Comparison of ENCODE assay signal across 7 mouse cellular contexts in the genomic region with DNA sequence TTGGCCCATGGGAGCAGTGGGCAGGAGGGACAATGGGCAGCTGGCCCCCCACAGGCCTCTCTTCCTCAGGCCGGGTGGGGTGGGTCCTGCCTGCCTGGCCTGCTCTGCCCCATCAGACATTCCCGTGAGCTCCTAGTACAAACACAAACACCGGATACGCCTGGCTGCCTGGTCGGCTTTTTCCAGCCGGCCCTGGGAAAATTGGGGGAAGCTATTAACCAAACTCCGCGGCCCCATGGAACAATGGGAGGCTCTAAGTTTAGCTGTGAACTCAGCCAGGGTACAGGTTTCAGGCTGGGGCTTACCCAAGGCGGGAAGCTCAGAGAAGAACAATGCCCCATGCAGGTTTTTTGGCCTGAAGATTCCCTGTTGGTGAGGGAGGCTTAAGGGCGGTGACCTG. TPM values are rescaled to one million over a fixed set of nuclear protein-coding genes. Genes with fewer than 3 reads are reported as not detected.
DNase-seq lines count a peak whose midpoint lies in the region; ATAC-seq and TF ChIP-seq lines count a peak whose summit lies in the region.

No protein-coding gene starts in this region.

- H3K27ac ChIP-seq in forebrain, postnatal 0 days (ENCODE audit: low read depth, low read length), result 0 out of 2 replicates have a peak overlapping the region, but pooled peaks have one; percentile 29
- H3K27ac ChIP-seq in intestine, embryonic 15.5 days, result 0 out of 2 replicates have a peak overlapping the region, but pooled peaks have one; percentile 22

- no peak for ATAC-seq in forebrain, postnatal 0 days
- ATAC-seq in intestine, embryonic 15.5 days, result no peak

- WGBS in forebrain, postnatal 0 days, result 22% methylated on average over 10 of the region's 10 CpGs
- WGBS in intestine, embryonic 15.5 days, result 30% methylated on average over 10 of the region's 10 CpGs

- intact Hi-C loops in left cerebral cortex, postnatal 14 days (cut with DNase I), result loop anchor here (10.0 kb wide), 1 partner anchor 298 kb away; a partner anchor contains a TSS

- DNase-seq in embryo, embryonic 9.5 days (ENCODE audit: extremely low spot score), result peak; percentile 49
- no peak for DNase-seq in forebrain, postnatal 0 days
- DNase-seq in lung, postnatal 10 days, result peak; percentile 78
- DNase-seq in spleen, postnatal 14 days (ENCODE audit: low spot score in 2 of 2), result no peak
- DNase-seq in left cerebral cortex, postnatal 14 days (ENCODE audit: low spot score in 2 of 2), result no peak
- DNase-seq in layer of hippocampus, adult 18-20 months (ENCODE audit: low spot score in 2 of 2), result no peak

- no peak overlapping the region for H3K9ac ChIP-seq in forebrain, postnatal 0 days
- H3K9ac ChIP-seq in intestine, embryonic 15.5 days, result no peak overlapping the region

- no peaks in the 10 kb centered on the region for H3K36me3 ChIP-seq in forebrain, postnatal 0 days (ENCODE audit: insufficient read depth)
- no peaks in the 10 kb centered on the region for H3K36me3 ChIP-seq in intestine, embryonic 15.5 days

- no peaks in the 10 kb centered on the region for H3K27me3 ChIP-seq in forebrain, postnatal 0 days (ENCODE audit: insufficient read depth, low read length)
- no peaks in the 10 kb centered on the region; the same call in 1 of the 2 replicates for H3K27me3 ChIP-seq in intestine, embryonic 15.5 days (replicated peaks)

- no peak for TF ChIP-seq CTCF in forebrain, postnatal 0 days (IDR thresholded peaks at IDR 0.05; ENCODE audit: low read depth)

- H3K4me1 ChIP-seq in forebrain, postnatal 0 days (ENCODE audit: insufficient read depth), result no peaks in the 10 kb centered on the region; the same call in 1 of the 2 replicates
- H3K4me1 ChIP-seq in intestine, embryonic 15.5 days (replicated peaks), result peaks cover 15% of the 10 kb centered on the region

- no peak overlapping the region for H3K4me2 ChIP-seq in forebrain, postnatal 0 days (ENCODE audit: low read depth)
- no peak overlapping the region for H3K4me2 ChIP-seq in intestine, embryonic 15.5 days (replicated peaks)

- H3K4me3 ChIP-seq in forebrain, postnatal 0 days (ENCODE audit: low read depth, low read length), result no peak overlapping the region
- no peak overlapping the region for H3K4me3 ChIP-seq in intestine, embryonic 15.5 days (replicated peaks)

- no peaks in the 10 kb centered on the region for H3K9me3 ChIP-seq in forebrain, postnatal 0 days (ENCODE audit: low read length)
- no peaks in the 10 kb centered on the region for H3K9me3 ChIP-seq in intestine, embryonic 15.5 days

RNA-seq across cellular contexts. Expression of a gene that starts 0.7 kb away (rescaled TPM):
- 0.54 and 0.90 TPM in 2 replicates for total RNA-seq in forebrain, postnatal 0 days (2014; rRNA removed)
- not detected in 2 replicates for polyA plus RNA-seq in forebrain, postnatal 0 days (2015; fragmentation: Nextera tagmentation; extraction: Ambion mirVana)
- polyA plus RNA-seq in intestine, embryonic 15.5 days (2015; fragmentation: Nextera tagmentation; extraction: Ambion mirVana), result not detected in 2 replicates
- total RNA-seq in left cerebral cortex, postnatal 14 days (2021), result not detected
- total RNA-seq in layer of hippocampus, adult 18-20 months (2021), result under 1 TPM in 1 of 2 experiments, not detected in 1; 0.53 TPM

RNA-seq across cellular contexts. Expression of a gene that starts 35.2 kb away (rescaled TPM):
- 1.1 and 2.4 TPM in 2 replicates for total RNA-seq in forebrain, postnatal 0 days (2014; rRNA removed)
- polyA plus RNA-seq in forebrain, postnatal 0 days (2015; fragmentation: Nextera tagmentation; extraction: Ambion mirVana), result 1.4 and 1.5 TPM in 2 replicates
- 50.3 and 57.1 TPM in 2 replicates for polyA plus RNA-seq in intestine, embryonic 15.5 days (2015; fragmentation: Nextera tagmentation; extraction: Ambion mirVana)
- total RNA-seq in left cerebral cortex, postnatal 14 days (2021), result under 1 TPM; 0.13 to 0.49 TPM
- total RNA-seq in layer of hippocampus, adult 18-20 months (2021), result under 1 TPM; 0.57 to 0.71 TPM

Comparison
In these comparisons a context has a peak if more than half of its experiments do, and no peak if none do; other contexts are left out.
1. DNase-seq: peak in embryo, embryonic 9.5 days (single experiment) and lung, postnatal 10 days (single experiment); none in forebrain, postnatal 0 days (single experiment), spleen, postnatal 14 days (0 of 2), left cerebral cortex, postnatal 14 days (0 of 2) and layer of hippocampus, adult 18-20 months (0 of 2).